Mouse (Mus musculus) heart, adult 18-20 months (tissue): ENCODE data around the gene Sh3gl2. TPM values are rescaled to one million over a fixed set of nuclear protein-coding genes. Genes with fewer than 3 reads are reported as not detected.

ENCODE experiments used
- DNase-seq, 2 experiments: peaks; one replicate each; pipeline ENCODE4 v3.0.0; 2021 to 2022; ENCODE audit warnings: mixed read lengths in 1 of 2
- total RNA-seq, 2 experiments: library from RNA; stranded (reverse); gene quantifications; 2 replicates each; pipeline ENCODE4 v1.2.3; 2021

Sh3gl2 gene
- total RNA-seq, 2 experiments from 2014 or later, result 6.2 to 8.5 TPM

DNA sequence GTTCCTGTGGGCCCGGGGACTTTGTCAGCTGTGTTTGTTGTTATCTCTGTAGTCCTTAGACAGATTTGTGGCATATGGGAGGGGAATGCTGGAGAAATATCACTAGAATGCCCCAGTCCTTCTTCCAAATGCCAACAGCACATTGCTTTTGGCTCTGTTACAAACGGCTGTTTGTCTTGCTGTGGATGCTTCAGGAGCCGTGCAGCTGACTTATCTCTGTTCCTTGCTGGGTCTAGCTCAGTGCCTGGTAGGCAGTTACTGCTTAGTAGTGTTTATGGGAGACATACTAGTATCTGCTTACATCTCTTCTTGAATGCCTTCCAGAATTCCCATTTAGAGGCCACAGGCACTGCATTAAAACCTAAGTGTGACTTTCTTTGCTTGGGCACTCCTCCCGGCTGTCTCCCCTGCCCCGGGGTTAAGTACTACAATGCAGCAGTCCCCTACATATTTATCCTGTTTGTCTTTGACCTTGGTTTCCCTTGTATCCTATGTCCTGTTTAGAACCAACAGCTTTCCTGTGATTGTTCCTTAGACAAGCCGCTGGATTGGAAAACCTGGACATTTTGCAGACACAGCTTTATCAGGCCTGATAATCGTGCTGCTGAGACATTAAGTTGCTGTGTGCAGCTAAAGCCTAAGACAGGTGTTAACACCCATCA lies 101.1 kb downstream of the Sh3gl2 start:
- no peak for DNase-seq

DNA sequence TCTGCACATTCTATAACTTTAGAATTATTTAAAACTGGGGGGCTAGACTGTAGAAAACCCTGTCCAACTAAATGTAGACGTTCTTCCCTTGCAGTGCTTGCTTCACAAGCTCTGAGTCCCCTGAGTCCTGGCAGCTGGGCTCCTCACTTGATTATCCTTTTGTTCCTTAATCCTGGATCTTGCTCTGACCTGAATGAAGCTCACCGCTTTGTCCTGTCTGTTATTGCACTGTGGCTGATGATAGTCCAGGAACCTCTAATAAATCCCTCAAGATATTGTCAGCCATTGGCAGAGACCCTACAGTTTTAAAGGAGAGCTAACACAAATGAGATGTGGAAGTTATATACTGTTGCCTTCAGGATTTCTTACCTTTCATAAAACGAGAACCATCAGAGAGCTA lies 114.2 kb downstream of the Sh3gl2 start:
- no peak for DNase-seq

DNA sequence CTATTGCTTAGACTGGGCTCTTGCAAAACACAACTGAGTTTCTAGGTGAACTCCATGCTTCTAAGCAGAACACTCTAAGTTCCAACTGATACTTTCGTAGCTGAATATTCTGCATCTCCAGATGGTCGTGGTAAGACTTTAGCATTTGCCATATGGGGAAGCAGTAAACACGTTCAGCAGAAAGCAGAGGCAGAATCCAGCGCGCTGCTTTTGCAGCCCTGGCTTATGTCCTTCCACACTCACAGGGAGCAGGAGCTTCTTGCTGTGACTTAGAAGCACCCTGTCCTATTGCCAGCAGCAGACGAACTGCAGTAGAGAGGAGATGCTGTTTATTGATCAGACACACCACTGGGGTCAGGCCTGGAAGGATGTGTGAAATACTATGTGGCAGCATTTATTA lies 120.5 kb downstream of the Sh3gl2 start:
- no peak for DNase-seq

DNA sequence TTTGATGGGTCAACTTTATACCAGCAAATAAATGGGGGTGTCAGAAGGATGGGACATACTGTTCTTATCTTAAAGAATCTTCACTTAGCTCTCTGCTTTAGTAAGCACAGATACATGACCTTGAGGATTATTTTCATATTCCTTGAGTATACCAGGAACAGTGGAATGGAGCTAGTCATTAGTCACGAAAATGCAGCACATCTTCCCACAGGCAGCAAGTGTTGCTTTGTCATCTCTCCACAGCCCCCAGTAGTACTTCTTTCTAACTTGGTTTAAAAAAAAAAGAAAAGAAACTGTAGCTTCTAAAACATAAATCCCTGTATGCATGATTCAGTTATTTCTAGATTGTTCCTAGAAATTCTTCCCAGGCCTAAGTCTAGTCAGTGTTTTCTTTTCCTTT lies 121.1 kb downstream of the Sh3gl2 start:
- no peak for DNase-seq

DNA sequence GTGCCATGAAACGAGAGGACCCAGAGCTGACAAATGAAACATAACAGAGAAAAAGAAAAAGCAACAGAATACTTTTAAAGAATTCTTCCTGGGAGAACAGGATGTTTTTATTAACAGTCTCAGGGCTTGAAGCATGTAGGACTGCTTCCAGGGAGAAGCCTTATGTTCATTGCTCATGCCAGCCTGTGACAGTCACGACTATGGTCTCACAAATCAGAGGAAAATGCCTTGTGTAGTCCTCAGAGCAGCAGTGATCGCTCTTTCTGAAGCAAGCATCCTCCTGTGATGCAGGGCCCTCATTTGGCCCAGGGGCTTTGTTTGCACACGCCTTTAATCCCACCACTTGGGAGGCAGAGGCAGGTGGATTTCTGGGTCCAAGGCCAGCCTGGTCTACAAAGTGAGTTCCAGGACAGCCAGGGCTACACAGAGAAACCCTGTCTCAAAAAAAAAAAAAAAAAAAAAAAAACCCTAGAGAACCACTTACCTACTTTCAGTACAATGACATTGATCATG lies 129.8 kb downstream of the Sh3gl2 start:
- DNase-seq, result no peak

DNA sequence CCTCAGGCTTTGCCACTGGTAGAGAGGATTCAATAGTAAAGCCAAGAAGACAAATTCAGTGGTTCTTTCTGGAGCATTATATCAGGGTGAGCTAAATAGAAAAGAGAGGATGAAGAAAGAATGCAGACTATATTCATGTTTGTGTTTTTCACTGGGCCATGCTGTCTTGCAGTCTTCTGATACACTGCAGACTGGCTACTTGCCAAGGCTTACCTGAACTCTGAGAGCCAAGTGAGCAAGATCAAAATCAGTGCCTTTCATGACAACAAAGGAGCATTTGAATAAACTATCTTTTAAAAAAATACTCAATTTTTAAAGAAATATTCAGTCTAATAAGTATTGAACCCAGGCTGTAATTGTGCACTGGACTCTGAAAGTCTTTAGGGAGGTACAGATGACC lies 131.4 kb downstream of the Sh3gl2 start:
- DNase-seq, result no peak

DNA sequence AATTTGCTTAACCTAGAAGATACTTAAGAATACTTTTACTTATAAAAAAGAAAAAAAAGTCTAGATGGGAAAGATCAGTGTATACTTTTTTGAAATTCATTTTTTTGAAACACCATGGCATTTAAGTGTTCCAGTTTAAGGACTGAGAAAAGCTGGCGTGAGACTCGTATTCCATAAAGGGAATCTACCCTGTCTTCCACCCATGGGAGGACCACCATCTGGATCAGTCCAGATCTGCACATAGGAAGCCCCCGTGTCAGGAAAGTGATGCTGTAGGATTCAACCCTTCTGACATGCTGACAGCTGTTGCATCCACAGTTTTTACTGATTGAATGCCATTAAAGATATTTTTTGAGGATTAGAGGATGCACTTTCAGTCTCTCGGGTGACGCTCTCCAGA lies 134.2 kb downstream of the Sh3gl2 start:
- no peak for DNase-seq

DNA sequence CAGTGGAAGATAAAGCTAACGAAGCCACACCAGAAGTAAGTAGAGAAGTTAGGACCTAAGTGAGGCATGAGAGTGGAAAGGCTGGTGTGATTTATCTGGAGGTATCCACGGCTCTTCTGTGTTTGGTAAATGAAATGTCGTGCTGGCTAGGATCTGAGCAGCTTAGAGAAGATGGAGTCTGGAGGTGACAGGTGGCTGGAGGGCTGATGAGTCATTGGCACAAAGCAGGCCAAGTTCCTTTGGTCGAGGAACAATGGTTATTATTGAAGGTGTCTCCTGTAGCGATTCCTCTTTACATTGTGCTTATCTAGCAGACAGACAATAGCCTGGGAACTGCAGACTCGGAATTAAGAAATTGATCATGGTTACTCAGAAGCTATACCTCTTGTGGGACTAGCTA lies 135.8 kb downstream of the Sh3gl2 start:
- DNase-seq, result no peak

DNA sequence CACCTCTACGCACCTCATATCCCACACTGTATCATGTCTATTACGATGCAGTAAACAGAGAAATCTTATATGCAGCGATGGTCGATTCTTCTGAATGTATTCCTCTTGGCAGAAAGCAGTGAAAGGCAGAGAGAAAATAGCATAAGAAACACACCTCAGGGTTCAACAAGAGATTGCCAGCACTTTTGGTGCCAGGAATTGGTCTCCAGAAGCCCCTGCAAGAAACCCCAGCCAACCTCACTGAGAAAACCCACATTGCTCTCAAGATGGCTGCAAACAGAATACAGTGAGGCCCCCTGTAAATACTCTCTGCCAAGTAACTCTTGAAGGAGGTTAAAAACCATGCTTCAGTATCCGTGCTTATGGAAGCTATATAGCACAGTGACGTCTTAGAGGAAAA lies 141.0 kb downstream of the Sh3gl2 start:
- no peak for DNase-seq

DNA sequence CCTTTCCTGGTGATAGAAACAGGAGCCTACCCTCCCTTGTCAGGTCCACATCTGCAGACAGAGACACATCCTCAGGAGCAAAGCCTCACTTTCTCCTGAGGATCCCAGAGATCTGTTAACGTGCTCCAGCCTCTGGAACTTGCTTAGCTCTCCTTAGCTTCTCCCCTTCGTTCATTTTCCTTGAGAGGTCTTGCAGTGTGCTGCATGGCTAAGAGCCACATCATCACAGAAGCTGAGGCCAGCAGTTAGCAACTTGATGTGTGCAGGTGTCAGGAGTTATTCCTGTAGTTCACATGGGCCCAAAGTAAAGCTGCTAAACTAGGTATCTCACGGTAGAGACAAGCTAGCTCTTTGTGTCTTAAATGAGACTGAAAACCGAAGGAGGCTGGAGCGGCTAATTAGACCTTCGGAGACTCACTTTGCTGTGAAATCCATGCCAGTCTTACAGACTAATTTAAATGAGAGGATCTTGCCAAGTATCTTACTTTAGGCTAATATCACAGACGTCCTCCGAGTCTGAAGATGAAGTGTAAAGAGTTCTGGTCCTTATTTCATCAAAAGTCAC lies 143.2 kb downstream of the Sh3gl2 start:
- DNase-seq, result no peak

DNA sequence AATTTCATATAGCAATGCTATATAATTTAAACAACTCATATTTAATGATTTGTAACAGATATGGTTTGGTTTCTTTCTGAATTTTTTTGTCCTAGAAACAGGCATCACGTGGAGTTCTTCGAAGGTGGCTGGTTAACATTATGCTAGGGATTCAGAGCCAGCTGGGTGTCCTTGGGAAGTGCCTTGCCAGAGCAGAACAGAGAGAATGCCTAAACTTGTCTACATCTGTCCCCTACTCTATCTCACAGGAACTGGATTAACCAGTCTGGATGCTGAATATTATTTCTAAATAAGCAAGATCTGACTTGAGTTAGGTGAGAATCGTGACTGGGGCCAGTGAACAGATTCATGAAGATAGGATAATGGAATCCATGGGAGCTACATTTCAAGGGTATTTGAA lies 157.7 kb downstream of the Sh3gl2 start:
- no peak for DNase-seq

DNA sequence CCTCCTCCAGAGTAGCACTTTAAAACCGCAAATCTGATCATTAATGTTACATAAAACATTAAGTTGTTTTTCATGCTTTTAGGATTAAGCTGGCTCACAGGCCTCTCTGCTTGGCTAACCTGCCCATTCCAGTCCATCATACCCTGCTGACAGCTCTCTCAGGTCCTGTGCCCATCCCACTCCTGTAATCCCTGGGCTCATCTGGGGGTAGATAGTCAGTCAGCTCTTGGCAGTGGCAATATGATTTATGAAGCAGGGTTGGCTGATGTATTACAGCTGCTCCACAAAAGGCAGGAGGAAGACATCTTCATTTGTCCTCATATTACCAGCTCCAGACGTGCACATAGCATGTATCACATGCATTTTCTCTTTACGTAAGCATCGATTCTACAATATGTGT lies 158.3 kb downstream of the Sh3gl2 start:
- DNase-seq, result no peak

DNA sequence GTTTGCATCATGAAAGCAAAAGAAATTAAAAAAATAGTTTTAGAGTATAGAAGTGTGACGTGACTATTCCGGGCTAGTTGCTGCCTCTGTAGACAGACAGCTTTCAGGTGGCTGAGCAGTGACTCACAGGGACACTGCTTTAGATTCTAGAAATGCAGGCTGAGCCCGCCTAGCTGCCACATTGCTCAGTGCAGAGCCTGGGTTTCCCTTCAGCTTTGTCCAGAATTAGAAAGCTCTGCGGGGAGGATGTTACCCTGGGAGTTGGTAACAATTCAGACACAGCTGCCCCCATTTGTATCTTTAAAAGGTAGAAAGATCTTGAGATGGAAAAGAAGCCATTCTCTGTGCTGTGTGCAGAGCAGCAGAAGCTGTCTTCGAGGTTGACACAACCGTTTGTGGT lies 166.1 kb downstream of the Sh3gl2 start:
- DNase-seq, result no peak

DNA sequence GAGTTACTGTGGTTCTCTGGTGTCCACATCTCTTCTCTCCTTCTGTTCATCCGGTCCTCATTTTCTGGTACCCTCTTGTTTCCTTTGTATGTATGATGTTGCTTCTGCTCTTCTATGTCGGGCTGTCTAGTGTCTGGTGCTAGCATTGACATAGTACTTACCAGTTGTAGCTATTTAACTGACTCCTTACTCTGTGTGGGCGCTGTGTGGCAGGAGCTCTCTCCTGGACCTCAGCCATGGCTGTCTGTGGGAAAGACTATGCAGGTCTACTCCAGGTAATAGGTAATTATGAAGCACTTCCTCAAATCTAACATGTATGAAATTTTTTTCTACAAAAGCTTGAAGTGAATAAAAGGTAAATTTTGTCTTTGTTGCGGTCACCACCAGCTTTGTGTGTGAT lies 169.9 kb downstream of the Sh3gl2 start:
- no peak for DNase-seq

DNA sequence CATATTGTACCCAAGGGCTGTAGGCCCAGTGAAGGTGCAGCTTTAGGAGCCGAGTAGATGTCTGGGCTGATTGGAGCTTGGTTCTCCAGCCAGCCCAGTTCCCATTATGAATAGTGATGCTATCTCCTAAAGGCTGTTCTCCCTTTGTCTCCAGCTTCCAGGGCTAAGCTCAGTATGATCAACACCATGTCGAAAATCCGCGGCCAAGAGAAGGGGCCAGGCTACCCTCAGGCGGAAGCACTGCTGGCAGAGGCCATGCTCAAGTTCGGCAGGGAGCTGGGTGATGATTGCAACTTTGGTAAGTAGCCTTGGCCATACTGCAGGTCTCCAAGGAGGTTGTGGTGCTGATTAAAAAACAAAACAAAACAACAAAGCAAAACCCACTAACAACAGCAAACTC lies 171.3 kb downstream of the Sh3gl2 start:
- no peak for DNase-seq

DNA sequence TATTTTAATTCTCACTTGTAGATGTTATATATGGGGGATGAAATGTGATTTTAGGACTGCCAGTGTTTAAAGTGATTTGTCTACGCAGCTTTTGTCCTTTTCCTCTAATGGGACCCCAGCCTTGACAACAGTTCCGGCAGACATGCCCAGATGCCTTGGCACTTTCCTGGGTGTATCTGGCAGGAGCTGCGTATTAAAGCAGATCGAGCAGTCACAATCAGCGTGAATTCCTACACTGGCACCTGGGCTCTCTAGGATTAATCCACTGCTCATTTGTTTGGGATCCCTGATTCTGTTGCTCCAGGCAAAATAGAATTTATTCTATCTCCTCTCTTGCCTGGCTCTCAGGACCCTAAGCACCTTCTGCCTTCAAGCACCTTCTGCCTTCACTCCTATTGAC lies 171.7 kb downstream of the Sh3gl2 start:
- DNase-seq, result no peak

DNA sequence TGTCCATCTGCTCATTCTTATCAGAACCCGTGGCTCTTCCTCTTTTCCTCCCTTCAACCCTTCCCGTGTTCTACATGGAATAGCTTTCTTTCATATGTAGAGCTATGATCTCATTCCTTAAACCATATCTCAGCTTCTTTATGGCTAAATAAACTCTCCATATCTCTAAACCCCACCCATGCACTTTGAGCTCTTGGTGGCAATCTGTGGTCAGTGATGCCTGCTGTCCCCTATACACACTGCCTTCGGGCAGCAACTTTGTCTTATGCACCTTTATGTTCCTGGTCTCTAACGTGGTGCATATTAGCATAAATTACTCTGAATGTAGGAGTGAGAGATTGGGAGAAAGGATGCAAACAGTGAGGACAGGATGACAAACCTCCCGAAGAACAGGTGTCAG lies 180.3 kb downstream of the Sh3gl2 start:
- no peak for DNase-seq

DNA sequence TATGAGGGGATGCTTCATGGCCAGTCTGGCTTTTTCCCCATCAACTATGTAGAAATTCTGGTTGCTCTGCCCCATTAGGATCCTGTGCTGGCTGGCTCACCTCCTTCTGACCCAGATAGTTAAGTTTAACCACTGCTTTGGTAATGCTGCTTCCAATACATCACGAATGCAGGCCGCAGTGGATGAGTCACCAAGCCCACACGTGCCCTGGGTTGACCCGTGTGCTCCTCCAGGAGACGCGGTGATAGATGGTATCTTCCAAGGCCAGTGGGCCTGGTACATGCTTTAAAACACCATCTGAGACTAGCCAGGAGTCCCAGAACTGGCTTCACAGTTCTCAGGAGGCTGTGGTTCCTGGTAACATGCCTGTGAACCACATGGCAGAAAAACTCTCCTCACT lies 182.8 kb downstream of the Sh3gl2 start:
- no peak for DNase-seq

DNA sequence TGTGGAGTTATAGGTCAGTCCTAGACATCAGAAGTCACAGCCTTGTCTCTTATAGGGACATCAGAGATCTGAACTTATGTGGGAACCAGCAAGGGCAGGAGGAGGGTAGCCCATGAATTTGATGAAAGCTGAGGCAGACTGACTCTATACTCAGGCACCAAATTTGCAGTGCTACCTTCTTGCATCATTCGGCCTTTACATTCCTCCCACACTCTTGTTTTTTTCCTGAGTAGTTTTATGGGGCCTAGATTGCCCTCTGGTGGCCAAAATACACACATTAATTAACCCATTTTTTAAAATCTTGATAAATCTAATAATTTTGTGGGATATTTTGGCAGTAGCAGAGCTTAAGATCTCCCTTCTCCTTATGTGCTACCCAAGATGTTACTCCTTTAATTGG lies 186.9 kb downstream of the Sh3gl2 start:
- DNase-seq, result peak in 1 of 2 experiments; percentile 13

DNA sequence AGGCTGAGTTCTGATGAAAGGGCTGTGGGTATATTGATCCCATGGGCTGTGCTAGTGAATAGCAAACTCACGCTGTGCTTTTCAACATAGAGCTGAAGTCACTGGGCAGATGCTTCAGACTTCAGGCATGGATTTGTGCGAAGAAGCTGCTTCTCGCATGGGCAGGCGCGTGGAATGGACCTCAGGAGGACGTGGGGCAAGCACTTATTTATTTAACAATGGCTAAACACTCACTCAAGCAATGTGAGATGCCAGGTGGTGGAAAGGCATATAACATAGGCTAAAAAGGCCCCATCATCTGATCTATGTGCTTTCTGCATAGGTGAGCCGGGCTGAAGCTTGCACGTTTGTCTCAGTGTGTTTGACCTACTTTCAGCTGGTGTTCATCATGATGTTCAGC lies 193.8 kb downstream of the Sh3gl2 start:
- DNase-seq, result no peak

DNA sequence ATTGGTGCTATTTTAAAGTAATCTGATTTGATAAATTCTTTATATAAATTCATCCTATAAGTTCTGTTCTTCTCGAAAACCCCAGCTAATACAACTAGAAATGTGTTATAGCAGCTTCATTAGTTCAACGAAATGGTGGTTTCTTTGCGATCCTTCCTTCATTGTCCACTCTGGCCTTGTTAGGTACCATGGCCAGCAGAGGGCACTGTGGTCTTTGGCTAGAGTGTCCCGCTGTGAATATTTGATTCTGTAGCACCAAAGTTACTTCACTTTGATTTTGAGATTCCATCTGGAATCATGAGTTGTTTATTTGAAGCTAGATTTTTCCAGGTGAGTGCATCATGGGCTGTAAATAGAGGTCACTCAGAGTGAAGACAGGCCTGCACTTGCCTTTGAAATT lies 197.9 kb downstream of the Sh3gl2 start:
- peak; percentile 25 to 82 for DNase-seq

DNA sequence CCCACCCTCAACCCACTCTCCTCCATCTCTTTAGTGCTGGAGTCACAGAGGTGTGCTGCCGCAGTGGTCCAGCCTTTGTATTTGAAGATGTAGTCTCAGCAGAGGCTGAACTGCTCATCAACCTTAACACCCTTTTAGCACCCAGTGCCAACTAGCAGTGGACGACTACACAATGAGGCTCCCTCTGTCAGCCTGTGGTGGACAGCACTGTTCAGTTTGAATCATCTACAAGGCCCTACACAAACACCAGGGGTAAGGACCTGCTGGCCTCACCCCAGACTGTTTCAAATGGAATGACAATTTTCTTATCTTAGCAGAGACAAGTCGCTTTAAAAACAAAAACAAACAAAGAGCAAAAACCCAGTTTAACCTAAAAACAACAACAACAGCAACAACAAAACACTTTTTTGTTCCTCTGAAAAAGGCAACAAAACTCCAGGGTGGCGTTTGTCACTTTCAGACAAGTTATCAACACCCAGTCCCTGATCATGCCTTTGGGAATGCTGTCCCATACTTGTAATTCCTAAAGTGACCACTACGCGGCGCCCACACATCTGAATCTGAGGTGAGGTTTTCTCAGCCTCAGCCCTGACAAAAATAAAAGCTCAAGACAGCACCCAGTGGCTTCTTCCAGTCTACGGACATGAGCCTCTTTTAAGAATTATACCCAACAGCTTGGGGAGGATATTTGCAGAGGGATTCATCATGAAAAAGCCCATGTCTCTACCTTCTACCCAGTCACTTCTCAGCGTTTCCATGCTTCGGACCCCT lies 199.7 kb downstream of the Sh3gl2 start:
- peak; percentile 7 to 72 for DNase-seq

DNA sequence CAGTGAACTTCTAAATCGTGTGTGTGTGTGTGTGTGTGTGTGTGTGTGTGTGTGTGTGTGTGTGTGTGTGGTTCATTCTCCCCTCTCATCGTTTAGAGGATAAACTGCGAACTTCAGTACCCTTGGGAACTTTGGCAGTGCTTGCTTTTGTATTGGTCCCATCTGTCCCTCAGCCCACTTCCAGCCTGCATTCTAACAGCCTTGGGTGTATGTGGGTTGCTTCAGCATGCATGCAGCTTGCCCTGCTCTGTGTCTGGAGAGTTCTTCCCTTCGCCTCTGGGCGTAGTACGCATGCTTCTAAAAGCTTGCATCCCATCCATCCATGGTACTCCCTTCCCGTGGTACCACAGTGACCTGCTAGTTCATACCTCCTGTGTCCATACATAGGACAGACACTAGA lies 200.3 kb downstream of the Sh3gl2 start:
- no peak for DNase-seq

DNA sequence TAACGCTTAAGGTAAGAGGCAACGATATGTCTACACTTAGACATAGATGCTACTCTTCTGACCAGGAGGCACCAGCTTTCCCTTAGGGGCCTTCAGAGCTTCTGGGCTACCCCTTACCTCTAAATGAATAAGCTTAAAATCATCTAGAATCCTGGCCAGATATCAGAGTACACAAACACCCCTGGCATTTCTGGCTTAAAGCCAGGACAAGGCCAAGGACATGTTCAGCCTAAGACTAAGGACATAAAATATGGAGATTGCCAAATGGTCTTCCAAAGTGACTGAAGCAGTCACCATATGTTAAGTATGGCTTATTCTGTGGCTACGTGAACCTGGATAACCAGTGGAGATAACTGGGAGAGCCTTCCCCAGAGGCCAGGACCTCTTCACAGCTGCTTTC lies 211.5 kb downstream of the Sh3gl2 start:
- DNase-seq, result no peak
